Mouse (Mus musculus): ENCODE data around the gene Lama2. TPM values are rescaled to one million over a fixed set of nuclear protein-coding genes. Genes with fewer than 3 reads are reported as not detected.

The Lama2 gene
- total RNA-seq, 2 experiments from 2014 or later = not detected

GRCm38 (mm10) chr10:27193986-27194908 is 425.3 kb downstream of the Lama2 start:
- no peak for ATAC-seq (replicated peaks; ENCODE audit: poor library complexity)

- ATAC-seq (replicated peaks; ENCODE audit: poor library complexity) = no peak
These were observed 430.8 kb downstream of the Lama2 start for GRCm38 (mm10) chr10:27188630-27189365.

GRCm38 (mm10) chr10:27184185-27184584 is 435.4 kb downstream of the Lama2 start:
- ATAC-seq (replicated peaks; ENCODE audit: poor library complexity) = no peak

GRCm38 (mm10) chr10:27174271-27174670 is 445.3 kb downstream of the Lama2 start:
- no peak for ATAC-seq (replicated peaks; ENCODE audit: poor library complexity)

- ATAC-seq (replicated peaks; ENCODE audit: poor library complexity) = no peak
These were observed 454.8 kb downstream of the Lama2 start for GRCm38 (mm10) chr10:27164738-27165137.

- peak; percentile 70 for ATAC-seq (replicated peaks; ENCODE audit: poor library complexity)
These were observed 457.2 kb downstream of the Lama2 start for GRCm38 (mm10) chr10:27162364-27162763.

GRCm38 (mm10) chr10:27150220-27150619 is 469.3 kb downstream of the Lama2 start:
- ATAC-seq (replicated peaks; ENCODE audit: poor library complexity) = no peak

- ATAC-seq (replicated peaks; ENCODE audit: poor library complexity) = no peak
These were observed 479.1 kb downstream of the Lama2 start for GRCm38 (mm10) chr10:27140422-27140821.

- ATAC-seq (replicated peaks; ENCODE audit: poor library complexity) = no peak
These were observed 483.8 kb downstream of the Lama2 start for GRCm38 (mm10) chr10:27135768-27136167.

- ATAC-seq (replicated peaks; ENCODE audit: poor library complexity) = peak; percentile 90
These were observed 486.4 kb downstream of the Lama2 start for GRCm38 (mm10) chr10:27133135-27133534.

GRCm38 (mm10) chr10:27127454-27127853 is 492.1 kb downstream of the Lama2 start:
- ATAC-seq (replicated peaks; ENCODE audit: poor library complexity) = no peak

- ATAC-seq (replicated peaks; ENCODE audit: poor library complexity) = no peak
These were observed 495.8 kb downstream of the Lama2 start for GRCm38 (mm10) chr10:27123763-27124162.

- ATAC-seq (replicated peaks; ENCODE audit: poor library complexity) = peak; percentile 73
These were observed 501.7 kb downstream of the Lama2 start for GRCm38 (mm10) chr10:27117815-27118214.

GRCm38 (mm10) chr10:27116938-27117647 is 502.5 kb downstream of the Lama2 start:
- ATAC-seq (replicated peaks; ENCODE audit: poor library complexity) = peak; percentile 92

- no peak for ATAC-seq (replicated peaks; ENCODE audit: poor library complexity)
These were observed 505.4 kb downstream of the Lama2 start for GRCm38 (mm10) chr10:27114131-27114530.

GRCm38 (mm10) chr10:27103811-27104210 is 515.7 kb downstream of the Lama2 start:
- no peak for ATAC-seq (replicated peaks; ENCODE audit: poor library complexity)

- ATAC-seq (replicated peaks; ENCODE audit: poor library complexity) = no peak
These were observed 517.7 kb downstream of the Lama2 start for GRCm38 (mm10) chr10:27101800-27102353.

GRCm38 (mm10) chr10:27077113-27077512 is 542.4 kb downstream of the Lama2 start:
- no peak for ATAC-seq (replicated peaks; ENCODE audit: poor library complexity)

- no peak for ATAC-seq (replicated peaks; ENCODE audit: poor library complexity)
These were observed 550.6 kb downstream of the Lama2 start for GRCm38 (mm10) chr10:27068794-27069435.

GRCm38 (mm10) chr10:27063671-27064070 is 555.9 kb downstream of the Lama2 start:
- ATAC-seq (replicated peaks; ENCODE audit: poor library complexity) = no peak

Measured in megakaryocyte progenitor cell, adult 5-6 weeks (primary cell).